Mouse (Mus musculus) E14TG2a.4 (cell line): ENCODE results near the gene Gm20388.

Experiments
- H3K27me3 ChIP-seq: 2 replicates; pipeline ENCODE4 v1.6.1; 2014; ENCODE audit warnings: low read length, control low read depth; ENCODE audit not compliant: insufficient read depth
- H3K36me3 ChIP-seq: 2 replicates; pipeline ENCODE4 v1.6.1; 2014; ENCODE audit warnings: low read length, control low read depth; ENCODE audit not compliant: insufficient read depth
- H3K4me1 ChIP-seq: replicated peaks from 2 replicates; pipeline ENCODE4 v1.6.1; 2014; ENCODE audit warnings: low read depth, low read length, control low read depth
- H3K4me3 ChIP-seq: replicated peaks from 2 replicates; pipeline ENCODE4 v1.5.1; 2014; ENCODE audit warnings: mild to moderate bottlenecking, low read length
- H3K9me3 ChIP-seq: 2 replicates; pipeline ENCODE4 v1.6.1; 2014; ENCODE audit warnings: low read length, control low read depth
- CTCF ChIP-seq: conservative IDR thresholded peaks from 2 replicates; pipeline ENCODE4 v1.5.1; 2014; ENCODE audit warnings: low read length
- NANOG ChIP-seq: IDR thresholded peaks from 2 replicates; pipeline ENCODE4 v1.6.1; 2014; ENCODE audit warnings: borderline replicate concordance, low read length, mixed read lengths
- POU5F1 ChIP-seq: IDR thresholded peaks from 2 replicates; pipeline ENCODE4 v1.6.1; 2014; ENCODE audit warnings: low read length, borderline replicate concordance

Gm20388 gene

DNA sequence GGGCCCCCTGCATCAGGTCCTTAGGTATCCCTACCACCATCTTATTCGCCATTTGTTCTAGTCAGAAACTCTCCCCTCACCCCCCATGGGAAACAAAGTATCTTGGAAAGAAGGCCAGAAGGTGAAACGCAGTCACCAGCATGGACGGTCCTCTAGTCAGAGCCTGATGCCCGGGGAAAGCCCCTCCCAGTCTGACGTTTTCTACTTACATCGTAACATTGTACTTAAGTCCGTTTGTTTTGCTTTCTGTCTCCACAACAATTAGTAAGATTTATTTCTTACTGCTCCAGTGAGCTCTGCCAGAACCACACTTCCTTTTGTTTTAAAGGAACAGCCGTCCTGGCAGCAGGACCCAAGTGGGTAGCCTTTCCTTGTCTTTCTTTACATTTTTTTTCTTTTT is 1281.8 kb downstream of the Gm20388 start:
- peaks cover 27% of the 10 kb centered on the region for H3K27me3 ChIP-seq
- H3K9me3 ChIP-seq: no peaks in the 10 kb centered on the region
- no peaks in the 10 kb centered on the region for H3K36me3 ChIP-seq
- H3K4me1 ChIP-seq: peaks cover 6% of the 10 kb centered on the region
- no peak overlapping the region for H3K4me3 ChIP-seq
- TF ChIP-seq POU5F1 (no peak), CTCF (no peak), NANOG (no peak)

DNA sequence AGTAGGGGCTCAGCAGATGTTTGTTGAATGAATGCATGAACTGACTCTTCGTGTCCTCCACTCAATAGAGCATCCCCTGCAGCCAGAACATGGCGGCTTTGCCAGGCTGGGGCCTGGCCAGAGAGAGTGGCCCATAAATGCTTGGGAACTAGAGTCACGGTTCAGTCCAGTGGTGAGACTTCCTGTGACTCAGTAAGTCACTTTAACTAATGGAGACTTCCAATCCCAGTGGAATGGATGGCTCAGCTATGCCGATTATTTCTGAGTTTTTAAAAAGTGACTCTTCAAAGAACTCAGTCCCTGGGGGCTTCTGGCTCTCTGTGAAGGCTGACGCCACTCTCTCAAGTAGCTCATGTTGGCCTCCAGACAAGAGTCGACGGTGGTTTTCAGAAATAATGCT is 1285.3 kb downstream of the Gm20388 start:
- no peak for TF ChIP-seq NANOG
- TF ChIP-seq POU5F1: no peak
- TF ChIP-seq CTCF: no peak
- Histone ChIP-seq H3K27me3 (peaks cover 24% of the 10 kb centered on the region), H3K9me3 (no peaks in the 10 kb centered on the region), H3K36me3 (no peaks in the 10 kb centered on the region), H3K4me3 (no peak overlapping the region), H3K4me1 (no peaks in the 10 kb centered on the region)

DNA sequence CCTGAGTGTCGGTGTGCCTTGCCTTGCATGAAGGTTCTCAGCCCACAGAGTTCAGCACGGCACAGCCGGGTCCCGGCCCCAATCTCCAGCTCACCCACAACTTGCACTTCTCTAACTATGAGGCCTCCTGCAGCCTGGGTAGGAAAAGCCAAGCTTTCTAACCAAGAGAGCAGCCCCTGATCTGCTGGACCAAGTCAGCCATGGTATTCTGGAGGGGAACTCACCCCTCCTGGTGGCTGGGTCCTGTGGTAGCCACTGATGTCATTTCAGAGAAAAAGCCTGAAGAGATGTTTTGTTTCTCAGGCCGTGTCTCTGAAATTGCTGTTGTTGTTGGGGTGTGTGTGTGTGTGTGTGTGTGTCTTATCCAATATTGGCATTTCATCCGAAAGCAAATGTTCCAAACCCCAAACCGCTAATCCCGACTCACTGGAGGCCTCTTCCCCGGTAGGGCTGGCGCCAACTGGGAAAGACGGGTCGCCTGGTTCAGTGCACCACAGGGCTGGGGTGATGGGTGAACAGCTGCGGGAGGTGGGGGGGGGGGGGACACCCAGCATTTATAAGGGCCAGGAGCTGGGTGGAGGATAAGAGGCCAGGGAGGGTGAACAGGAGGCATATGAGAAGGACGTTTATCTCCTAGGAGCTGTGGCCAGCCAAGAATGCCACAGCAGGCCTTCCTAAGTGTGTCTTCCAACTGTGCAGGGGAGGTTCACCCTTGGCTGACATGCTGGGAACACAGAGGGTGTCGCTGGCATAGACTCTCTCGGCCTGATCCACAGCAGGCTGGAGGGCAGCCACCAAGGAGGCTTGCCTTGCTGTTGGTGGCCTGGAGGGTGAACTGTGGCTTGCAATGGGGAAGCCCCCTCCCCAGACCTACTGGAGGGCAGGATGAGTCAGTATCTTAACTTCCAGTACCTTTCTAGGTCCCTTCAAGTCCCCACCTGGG is 1286.4 kb downstream of the Gm20388 start:
- Histone ChIP-seq H3K9me3 (no peaks in the 10 kb centered on the region), H3K27me3 (peaks cover 14% of the 10 kb centered on the region), H3K4me1 (no peaks in the 10 kb centered on the region), H3K36me3 (no peaks in the 10 kb centered on the region), H3K4me3 (no peak overlapping the region)
- no peak for TF ChIP-seq POU5F1
- TF ChIP-seq CTCF: no peak
- TF ChIP-seq NANOG: no peak

DNA sequence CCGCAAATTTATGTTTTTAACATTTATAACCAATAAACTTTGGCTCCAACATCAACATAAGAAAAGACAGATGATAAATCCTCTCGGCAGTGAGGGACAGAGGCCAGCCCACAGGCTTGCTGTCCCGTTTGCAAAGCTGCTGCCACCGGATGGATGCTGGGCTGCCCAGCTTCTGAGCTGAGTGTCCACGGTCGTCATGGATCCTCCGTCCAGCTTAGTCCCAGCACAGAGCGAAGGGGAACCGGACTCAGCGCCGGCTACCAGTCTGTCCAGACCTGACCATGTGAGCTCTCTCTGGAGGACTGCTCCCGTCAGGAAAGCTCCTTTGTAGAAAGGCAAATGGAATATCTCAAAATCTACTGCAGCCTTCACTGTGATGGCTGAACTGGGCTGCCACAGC is 1289.4 kb downstream of the Gm20388 start:
- no peaks in the 10 kb centered on the region for H3K36me3 ChIP-seq
- TF ChIP-seq NANOG (no peak), CTCF (no peak), POU5F1 (no peak)
- H3K27me3 ChIP-seq: peaks cover 6% of the 10 kb centered on the region; the same call in 1 of the 2 replicates
- no peak overlapping the region for H3K4me3 ChIP-seq
- H3K9me3 ChIP-seq: no peaks in the 10 kb centered on the region
- 0 out of 2 replicates have a peak, but pooled peaks cover 3% of the 10 kb centered on the region for H3K4me1 ChIP-seq

DNA sequence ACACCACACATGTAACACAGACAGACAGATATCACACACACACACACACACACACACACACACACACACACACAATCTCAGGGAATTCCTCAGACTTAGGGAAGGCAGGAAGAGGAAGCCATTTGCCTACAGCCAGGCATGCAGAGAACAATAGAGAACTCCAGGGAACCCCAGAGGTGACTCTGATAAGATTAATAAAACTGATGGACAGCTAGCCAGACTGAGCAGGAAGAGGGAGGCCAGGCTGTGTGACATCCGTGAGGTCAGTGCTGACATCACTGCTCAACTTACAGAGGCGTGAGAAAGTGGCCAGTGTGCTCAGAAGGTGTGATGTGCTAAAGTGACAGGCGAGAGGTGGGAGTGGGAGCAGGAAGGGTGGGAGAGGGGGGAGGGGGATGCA is 1290.3 kb downstream of the Gm20388 start:
- H3K4me1 ChIP-seq: 0 out of 2 replicates have a peak, but pooled peaks cover 3% of the 10 kb centered on the region
- peaks cover 2% of the 10 kb centered on the region; the same call in 1 of the 2 replicates for H3K27me3 ChIP-seq
- no peak overlapping the region for H3K4me3 ChIP-seq
- H3K9me3 ChIP-seq: no peaks in the 10 kb centered on the region
- no peaks in the 10 kb centered on the region for H3K36me3 ChIP-seq
- no peak for TF ChIP-seq NANOG
- no peak for TF ChIP-seq POU5F1
- TF ChIP-seq CTCF: no peak

DNA sequence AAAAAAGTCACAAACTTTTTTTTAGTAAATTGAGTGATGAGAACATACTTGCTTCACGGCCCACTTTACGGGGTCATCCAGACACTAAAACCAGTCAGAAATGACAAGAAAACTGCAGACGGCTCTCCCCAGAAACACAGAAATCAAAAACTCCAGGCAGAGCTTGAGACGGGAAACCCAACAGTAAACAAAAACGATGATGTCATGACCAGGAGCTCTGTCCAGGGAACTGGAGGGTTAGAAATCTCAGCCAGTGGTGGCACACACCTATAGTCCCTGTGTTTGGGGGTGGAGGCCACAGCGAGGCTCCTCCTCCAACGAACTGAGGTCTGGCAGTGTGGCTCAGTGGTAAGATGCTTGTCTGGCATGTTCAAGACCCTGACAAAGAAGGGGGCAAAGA is 1291.0 kb downstream of the Gm20388 start:
- Histone ChIP-seq H3K4me1 (0 out of 2 replicates have a peak, but pooled peaks cover 3% of the 10 kb centered on the region), H3K27me3 (peaks cover 2% of the 10 kb centered on the region; the same call in 1 of the 2 replicates), H3K36me3 (no peaks in the 10 kb centered on the region), H3K9me3 (no peaks in the 10 kb centered on the region), H3K4me3 (no peak overlapping the region)
- TF ChIP-seq NANOG: no peak
- TF ChIP-seq POU5F1: no peak
- TF ChIP-seq CTCF: no peak

DNA sequence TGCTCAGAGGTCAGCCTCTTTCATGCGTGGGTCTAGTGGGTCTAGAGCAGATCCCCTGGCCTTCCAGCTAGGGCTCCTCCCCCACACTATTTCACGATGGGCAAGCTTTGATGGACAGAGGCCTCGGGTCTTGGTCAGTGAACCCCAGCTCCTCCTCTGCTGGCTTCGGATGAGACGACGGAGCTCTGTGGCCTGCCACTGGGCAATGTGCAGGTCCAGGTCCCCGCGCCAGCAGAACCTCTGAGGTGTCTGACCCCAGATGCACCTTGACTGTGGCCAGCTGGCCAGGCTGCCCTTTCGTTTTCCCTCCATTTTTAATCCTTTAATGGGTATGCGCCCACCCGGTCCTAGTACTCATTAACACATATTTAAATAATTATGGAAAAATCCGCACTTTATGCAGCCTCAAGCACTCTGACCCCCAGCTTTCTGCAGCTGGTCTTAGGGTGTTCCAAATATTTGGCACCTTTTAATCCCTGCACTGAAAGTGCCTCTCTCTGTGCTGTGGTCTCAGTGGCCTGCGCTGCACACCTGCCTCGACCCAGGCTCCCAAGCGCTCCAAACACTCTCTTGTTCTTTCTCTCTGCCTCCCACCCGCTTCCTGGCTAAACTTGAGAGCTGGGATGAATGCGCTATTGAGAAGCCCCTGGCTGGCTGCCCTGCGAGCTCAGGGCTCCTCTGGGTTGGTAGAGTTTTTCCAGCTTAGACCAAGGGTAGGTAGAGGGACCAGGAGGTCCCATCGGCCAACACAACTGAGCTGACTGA is 1293.2 kb downstream of the Gm20388 start:
- 0 out of 2 replicates have a peak, but pooled peaks cover 3% of the 10 kb centered on the region for H3K4me1 ChIP-seq
- peaks cover 2% of the 10 kb centered on the region; the same call in 1 of the 2 replicates for H3K27me3 ChIP-seq
- no peak for TF ChIP-seq POU5F1
- TF ChIP-seq CTCF: no peak
- no peak for TF ChIP-seq NANOG
- H3K4me3 ChIP-seq: no peak overlapping the region
- H3K36me3 ChIP-seq: no peaks in the 10 kb centered on the region
- no peaks in the 10 kb centered on the region for H3K9me3 ChIP-seq

DNA sequence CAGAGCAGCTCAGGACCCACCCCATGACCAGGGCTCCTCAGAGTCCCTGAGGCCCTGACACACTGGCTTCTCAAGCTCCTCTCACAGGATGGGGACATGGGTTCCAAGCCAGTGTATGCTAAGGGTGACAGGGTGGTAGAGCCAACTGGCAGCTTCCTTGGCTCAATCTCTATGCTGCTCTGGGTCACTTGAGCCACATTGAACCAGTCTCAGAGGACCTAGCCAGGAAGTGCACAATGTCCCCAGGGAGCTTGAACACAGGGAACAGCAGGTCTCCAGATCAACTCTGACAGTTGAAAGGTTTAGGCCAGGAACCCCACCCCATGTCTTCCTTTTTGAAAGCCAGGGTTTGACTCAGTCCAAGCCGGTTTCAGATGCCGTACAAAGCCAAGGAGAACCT is 1296.5 kb downstream of the Gm20388 start:
- Histone ChIP-seq H3K36me3 (no peaks in the 10 kb centered on the region), H3K4me1 (0 out of 2 replicates have a peak, but pooled peaks cover 3% of the 10 kb centered on the region), H3K9me3 (no peaks in the 10 kb centered on the region), H3K27me3 (peaks cover 2% of the 10 kb centered on the region; the same call in 1 of the 2 replicates), H3K4me3 (no peak overlapping the region)
- TF ChIP-seq NANOG (no peak), CTCF (no peak), POU5F1 (no peak)
